Mouse (Mus musculus) urinary bladder, adult 18-20 months (tissue): ENCODE data around the gene Gm44973.
"Not testable (repeated sequence)": the region's sequence is repeated elsewhere in the genome, so short reads cannot be mapped to it uniquely, and the experiment has no call there.

Source experiments
- DNase-seq, 2 experiments: peaks; one replicate each; pipeline ENCODE4 v3.0.0; 2022; ENCODE audit warnings: low spot score in 2 of 2, mixed read lengths in 2 of 2

The Gm44973 gene

GRCm38 (mm10) chr7:5015118-5016001 is at the start of gene Gm44973:
Gm44973 (plus strand) TSS chr7:5015496.
- peak; percentile 88 to 91 for DNase-seq

- no peak for DNase-seq
Observed at GRCm38 (mm10) chr7:4971068-4971467, 44.2 kb upstream of the Gm44973 start, which contains the start of gene Sbk3. Sbk3 (minus strand) TSS chr7:4971168.

GRCm38 (mm10) chr7:4971710-4972109 is 43.6 kb upstream of the Gm44973 start:
- DNase-seq = no peak

GRCm38 (mm10) chr7:4972321-4973047 is 42.8 kb upstream of the Gm44973 start:
- DNase-seq = no peak

GRCm38 (mm10) chr7:4975455-4975854 is 39.8 kb upstream of the Gm44973 start:
- DNase-seq = no peak

- no peak for DNase-seq
Observed at GRCm38 (mm10) chr7:4976832-4977231, 38.5 kb upstream of the Gm44973 start.

GRCm38 (mm10) chr7:4988250-4988649 is 27.0 kb upstream of the Gm44973 start:
- no peak for DNase-seq

GRCm38 (mm10) chr7:4993347-4993998 is 21.8 kb upstream of the Gm44973 start:
- DNase-seq = no peak

GRCm38 (mm10) chr7:4993999-4994788 is 21.1 kb upstream of the Gm44973 start:
- DNase-seq = no peak

- no peak for DNase-seq
Observed at GRCm38 (mm10) chr7:4995268-4996002, 19.9 kb upstream of the Gm44973 start.

GRCm38 (mm10) chr7:4996003-4996895 is 19.0 kb upstream of the Gm44973 start, which contains the start of gene Zfp579:
Zfp579 (minus strand) TSS chr7:4996158.
- peak; percentile 85 to 87 for DNase-seq

GRCm38 (mm10) chr7:4996934-4997333 is 18.4 kb upstream of the Gm44973 start:
- DNase-seq = no peak

- DNase-seq = no peak
Observed at GRCm38 (mm10) chr7:4999876-5000275, 15.4 kb upstream of the Gm44973 start.

GRCm38 (mm10) chr7:5002876-5003275 is 12.4 kb upstream of the Gm44973 start:
- DNase-seq = not testable (repeated sequence)

- DNase-seq = no peak
Observed at GRCm38 (mm10) chr7:5008229-5008628, 7.1 kb upstream of the Gm44973 start.

- DNase-seq = no peak
Observed at GRCm38 (mm10) chr7:5012681-5013513, 2.4 kb upstream of the Gm44973 start.

- peak; percentile 94 to 99 for DNase-seq
Observed at GRCm38 (mm10) chr7:5014251-5015117, 812 bp upstream of the Gm44973 start, which contains the start of the genes Zfp524 and Fiz1. Zfp524 (plus strand) TSS chr7:5014415. Fiz1 (minus strand) TSS chr7:5014697.
